In genomic region chr17:62881791-62882725, GRCm38 (mm10) we compare ENCODE assay signal across 8 mouse cellular contexts. TPM values are rescaled to one million over a fixed set of nuclear protein-coding genes. Genes with fewer than 3 reads are reported as not detected.
A peak's percentile ranks its signal among the peaks of the same experiment; 100 is the strongest.
DNase-seq lines count a peak whose midpoint lies in the region; ATAC-seq and TF ChIP-seq lines count a peak whose summit lies in the region.

No protein-coding gene starts in this region.

- H3K4me1 ChIP-seq in intestine, postnatal 0 days (replicated peaks; ENCODE audit: control insufficient read depth, insufficient read depth, low read length) = no peaks in the 10 kb centered on the region
- no peaks in the 10 kb centered on the region for H3K4me1 ChIP-seq in limb, embryonic 11.5 days (ENCODE audit: control insufficient read depth, insufficient read depth, low read length)
- no peaks in the 10 kb centered on the region for H3K4me1 ChIP-seq in midbrain, embryonic 12.5 days

- TF ChIP-seq CTCF in intestine, postnatal 0 days (IDR thresholded peaks at IDR 0.05; ENCODE audit: low read depth) = no peak

- ATAC-seq in cerebellum, adult (ENCODE audit: insufficient number of reproducible peaks, low FRiP score, low TSS enrichment) = no peak
- 0 out of 2 replicates have a peak, but pooled peaks have one; percentile 23 for ATAC-seq in intestine, postnatal 0 days
- peak; percentile 19; the same call in 1 of the 2 replicates for ATAC-seq in limb, embryonic 11.5 days (ENCODE audit: insufficient number of reproducible peaks, low FRiP score, low TSS enrichment, low read depth)
- ATAC-seq in midbrain, embryonic 12.5 days (ENCODE audit: low FRiP score, low read depth) = peak; percentile 23

- no peaks in the 10 kb centered on the region for H3K9me3 ChIP-seq in intestine, postnatal 0 days (ENCODE audit: control insufficient read depth)
- no peaks in the 10 kb centered on the region for H3K9me3 ChIP-seq in limb, embryonic 11.5 days (ENCODE audit: control insufficient read depth, low read length)
- no peaks in the 10 kb centered on the region for H3K9me3 ChIP-seq in midbrain, embryonic 12.5 days

- peaks cover 34% of the 10 kb centered on the region for H3K27me3 ChIP-seq in intestine, postnatal 0 days (replicated peaks; ENCODE audit: control insufficient read depth, insufficient read depth, low read length)
- no peaks in the 10 kb centered on the region for H3K27me3 ChIP-seq in limb, embryonic 11.5 days (ENCODE audit: control insufficient read depth, insufficient read depth, low read length)
- H3K27me3 ChIP-seq in midbrain, embryonic 12.5 days = peaks cover 4% of the 10 kb centered on the region

- WGBS in intestine, postnatal 0 days = under 1% methylated on average over 58 of the region's 58 CpGs
- under 1% methylated on average over 58 of the region's 58 CpGs for WGBS in limb, embryonic 11.5 days
- WGBS in midbrain, embryonic 12.5 days = under 1% methylated on average over 54 of the region's 58 CpGs

- H3K4me3 ChIP-seq in intestine, postnatal 0 days (ENCODE audit: low read depth, low read length) = peak overlapping the region; percentile 76
- H3K4me3 ChIP-seq in limb, embryonic 11.5 days (ENCODE audit: low read depth, low read length) = peak overlapping the region; percentile 78
- peak overlapping the region; percentile 82 for H3K4me3 ChIP-seq in midbrain, embryonic 12.5 days

- peak overlapping the region; percentile 98 for H3K4me2 ChIP-seq in intestine, postnatal 0 days (replicated peaks; ENCODE audit: low read depth)
- H3K4me2 ChIP-seq in limb, embryonic 11.5 days (ENCODE audit: low read depth, severe bottlenecking) = peak overlapping the region; percentile 94
- peak overlapping the region; percentile 82 for H3K4me2 ChIP-seq in midbrain, embryonic 12.5 days (replicated peaks)

- peak; percentile 13 for DNase-seq in cerebellum, adult 11 months
- peak; percentile 45 for DNase-seq in embryo, embryonic 11.5 days (ENCODE audit: low read depth, low spot score)
- DNase-seq in heart, adult 11 months = peak; percentile 96
- DNase-seq in limb, embryonic 11.5 days (ENCODE audit: low spot score) = peak; percentile 82
- DNase-seq in spleen, postnatal 10 days (ENCODE audit: low spot score in 2 of 2) = peak; percentile 18 to 53

- peak overlapping the region; percentile 54 for H3K9ac ChIP-seq in intestine, postnatal 0 days (ENCODE audit: low read depth, low read length)
- peak overlapping the region; percentile 93 for H3K9ac ChIP-seq in limb, embryonic 11.5 days (ENCODE audit: low read length)
- H3K9ac ChIP-seq in midbrain, embryonic 12.5 days (replicated peaks) = peak overlapping the region; percentile 95

- H3K36me3 ChIP-seq in intestine, postnatal 0 days (ENCODE audit: control insufficient read depth, insufficient read depth) = no peaks in the 10 kb centered on the region
- no peaks in the 10 kb centered on the region for H3K36me3 ChIP-seq in limb, embryonic 11.5 days (ENCODE audit: control insufficient read depth, insufficient read depth, low read length)
- no peaks in the 10 kb centered on the region for H3K36me3 ChIP-seq in midbrain, embryonic 12.5 days

- peak overlapping the region; percentile 69 for H3K27ac ChIP-seq in intestine, postnatal 0 days (ENCODE audit: low read depth, low read length)
- peak overlapping the region; percentile 86 for H3K27ac ChIP-seq in limb, embryonic 11.5 days (replicated peaks; ENCODE audit: low read depth, low read length)
- peak overlapping the region; percentile 96 for H3K27ac ChIP-seq in midbrain, embryonic 12.5 days (replicated peaks)

RNA-seq across cellular contexts. Expression of gene Efna5, which starts 0.9 kb away (rescaled TPM):
- 8.6 and 10.5 TPM in 2 replicates for polyA plus RNA-seq in intestine, postnatal 0 days (2015; fragmentation: Nextera tagmentation; extraction: Ambion mirVana)
- 32.8 and 32.9 TPM in 2 replicates for polyA plus RNA-seq in limb, embryonic 11.5 days (2014; fragmentation: Nextera tagmentation; extraction: Ambion mirVana)
- polyA plus RNA-seq in midbrain, embryonic 12.5 days (2016; fragmentation: Nextera tagmentation; extraction: Ambion mirVana) = 85.4 and 115 TPM in 2 replicates

Comparison
In these comparisons a context has a peak if more than half of its experiments do, and no peak if none do; other contexts are left out.
1. DNase-seq: peak in every context shown above with its lines; median percentile 96 in heart, adult 11 months; 82 in limb, embryonic 11.5 days; 45 in embryo, embryonic 11.5 days; 36 in spleen, postnatal 10 days; 13 in cerebellum, adult 11 months.